Mouse (Mus musculus): ENCODE results near the gene Dcaf5.

DNA sequence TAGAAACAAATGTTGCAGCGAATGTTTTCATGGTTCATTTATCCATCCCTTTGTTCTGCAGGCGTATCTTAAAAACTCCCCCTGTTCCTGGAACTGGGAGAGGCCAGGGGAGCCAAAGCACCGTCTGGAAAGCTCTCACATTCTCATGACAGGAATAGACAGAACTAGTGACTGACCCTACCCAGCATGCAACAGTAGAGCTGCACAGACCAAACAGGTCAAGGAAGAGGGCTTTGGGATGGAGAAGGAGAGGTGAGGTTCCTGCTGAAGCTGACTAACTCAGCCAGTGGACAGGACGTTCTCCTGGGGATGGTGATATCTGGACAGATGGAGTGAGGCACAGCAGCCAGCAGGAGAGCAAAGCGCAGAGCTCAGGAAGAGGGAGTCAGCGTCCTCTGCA, 113.9 kb downstream of the Dcaf5 start:
- no peak for TF ChIP-seq CTCF (IDR thresholded peaks at IDR 0.05; ENCODE audit: low read depth, low read length)
- no peak for TF ChIP-seq POLR2A (IDR thresholded peaks at IDR 0.05; ENCODE audit: borderline replicate concordance, low read depth, low read length)

Data from bone marrow macrophage, adult 2 months (primary cell).